Mouse (Mus musculus): ENCODE results near the gene Tbx3. TPM values are rescaled to one million over a fixed set of nuclear protein-coding genes. Genes with fewer than 3 reads are reported as not detected.

The Tbx3 gene
- total RNA-seq, 2 experiments from 2014 or later, result 10.1 to 10.9 TPM

DNA sequence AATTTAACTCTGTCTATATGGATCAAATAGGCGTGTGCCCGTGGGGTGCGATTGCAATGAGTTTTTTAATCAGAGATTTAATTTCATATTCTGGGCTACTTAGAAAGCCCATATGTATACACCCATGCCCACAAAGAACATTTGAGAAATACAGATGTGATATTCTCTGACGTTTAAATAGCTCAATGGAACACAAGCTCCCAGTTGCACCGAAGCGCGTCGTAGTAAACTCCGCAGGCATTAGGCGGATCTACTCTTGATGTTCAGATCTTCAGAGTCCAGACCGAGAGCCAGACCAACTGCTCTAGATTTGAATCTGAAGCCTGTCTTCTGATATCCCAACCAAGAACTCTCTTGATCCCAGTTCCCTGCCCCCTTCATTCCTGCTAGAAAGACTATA, 9.0 kb upstream of the Tbx3 start:
- no peak for DNase-seq

DNA sequence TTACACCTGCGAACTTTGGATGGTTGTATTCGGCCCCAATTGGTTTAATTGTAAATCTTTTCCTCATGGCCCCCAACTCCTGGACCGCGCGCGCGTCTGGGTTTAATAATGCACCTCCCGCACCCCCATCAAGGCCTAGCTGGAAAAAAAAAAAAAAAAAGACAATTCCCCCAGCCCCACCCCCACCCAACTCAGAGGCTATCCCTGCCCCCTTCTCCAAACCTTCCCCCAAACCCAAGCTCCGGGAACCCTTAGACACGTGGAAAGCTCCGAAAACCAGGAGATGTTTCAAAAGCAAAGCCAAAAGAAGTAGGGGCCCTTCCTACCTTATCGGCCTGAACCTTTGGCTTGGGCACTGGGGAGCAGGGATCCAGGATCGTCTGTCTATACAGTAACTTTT, 8.1 kb upstream of the Tbx3 start:
- DNase-seq, result no peak

DNA sequence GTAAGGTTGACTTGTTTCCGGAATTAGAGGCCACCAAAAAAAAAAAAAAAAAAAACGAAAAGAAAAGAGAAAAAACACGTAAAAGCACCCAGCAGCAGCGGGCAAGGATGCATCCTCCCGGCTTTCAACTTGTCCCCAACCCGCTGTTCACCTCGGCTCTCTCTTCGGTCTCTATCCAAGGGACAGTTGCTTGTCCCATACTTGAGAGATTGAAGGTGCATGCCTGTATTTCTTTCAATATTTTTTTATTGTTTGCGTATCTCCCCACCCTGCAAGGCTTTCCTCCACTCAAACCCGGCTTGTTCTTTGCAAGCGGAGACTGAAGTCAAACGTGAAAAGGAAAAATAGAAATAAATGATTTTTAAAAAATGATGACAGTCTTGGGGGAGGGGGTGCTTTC, 7.7 kb upstream of the Tbx3 start:
- DNase-seq, result no peak

DNA sequence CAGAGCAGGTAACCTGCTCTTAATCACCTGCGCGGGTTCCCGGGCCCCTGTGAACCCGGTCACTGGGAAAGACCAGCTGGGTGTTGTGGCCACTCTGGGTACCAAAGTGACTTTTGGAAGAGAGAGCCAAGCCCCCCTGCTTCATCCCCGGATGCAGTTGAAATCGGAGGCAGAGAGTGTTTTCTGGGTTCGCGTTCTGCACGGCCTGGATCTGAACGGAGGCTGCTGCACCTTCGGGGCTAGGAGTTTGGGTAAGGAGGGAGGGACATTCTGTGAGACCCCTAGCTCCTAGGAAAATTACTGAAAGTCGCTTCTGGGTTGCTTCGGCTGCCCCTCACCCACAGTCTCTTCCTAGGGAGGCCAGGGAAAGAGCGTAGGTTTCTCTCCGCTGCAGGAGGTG, 7.2 kb upstream of the Tbx3 start:
- no peak for DNase-seq

DNA sequence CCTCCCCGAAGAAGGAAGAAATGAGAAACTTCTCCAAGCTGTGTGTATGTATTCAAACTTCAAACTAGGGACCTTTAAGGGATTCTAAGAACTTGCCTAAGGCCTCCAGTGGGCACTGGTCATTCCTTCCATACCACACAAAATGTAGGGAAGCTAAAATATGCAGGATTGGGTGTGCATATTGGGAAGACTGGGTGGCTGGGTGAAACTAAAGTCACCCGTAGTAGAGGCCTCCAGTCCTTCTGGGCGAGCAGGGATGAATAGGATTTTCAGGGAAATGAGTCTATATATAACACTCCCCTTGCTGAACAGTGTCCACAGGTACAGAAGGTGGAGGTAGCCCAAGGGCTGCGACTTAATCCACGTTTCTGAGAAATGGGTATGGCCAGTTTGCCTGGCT, 6.7 kb upstream of the Tbx3 start:
- DNase-seq, result no peak

DNA sequence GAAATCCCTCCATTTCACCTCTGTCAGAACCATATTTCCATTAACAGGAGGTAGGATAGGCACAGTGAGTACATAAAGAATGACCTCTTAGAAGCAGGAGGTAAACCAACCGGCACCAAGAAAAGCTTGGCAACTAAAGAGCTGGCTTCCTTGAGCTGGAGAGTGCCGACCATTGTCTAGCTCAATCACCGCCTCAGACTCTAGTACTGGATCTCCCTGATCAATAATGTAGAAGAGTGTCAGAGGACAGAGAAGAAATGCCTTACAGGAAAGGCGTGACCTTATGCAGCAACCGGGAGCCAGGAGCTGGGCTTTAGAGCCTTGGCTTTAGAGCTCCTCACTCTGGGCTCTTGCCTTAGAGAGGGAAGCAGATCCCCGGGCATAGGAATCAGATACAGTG, 4.7 kb upstream of the Tbx3 start:
- DNase-seq, result no peak

DNA sequence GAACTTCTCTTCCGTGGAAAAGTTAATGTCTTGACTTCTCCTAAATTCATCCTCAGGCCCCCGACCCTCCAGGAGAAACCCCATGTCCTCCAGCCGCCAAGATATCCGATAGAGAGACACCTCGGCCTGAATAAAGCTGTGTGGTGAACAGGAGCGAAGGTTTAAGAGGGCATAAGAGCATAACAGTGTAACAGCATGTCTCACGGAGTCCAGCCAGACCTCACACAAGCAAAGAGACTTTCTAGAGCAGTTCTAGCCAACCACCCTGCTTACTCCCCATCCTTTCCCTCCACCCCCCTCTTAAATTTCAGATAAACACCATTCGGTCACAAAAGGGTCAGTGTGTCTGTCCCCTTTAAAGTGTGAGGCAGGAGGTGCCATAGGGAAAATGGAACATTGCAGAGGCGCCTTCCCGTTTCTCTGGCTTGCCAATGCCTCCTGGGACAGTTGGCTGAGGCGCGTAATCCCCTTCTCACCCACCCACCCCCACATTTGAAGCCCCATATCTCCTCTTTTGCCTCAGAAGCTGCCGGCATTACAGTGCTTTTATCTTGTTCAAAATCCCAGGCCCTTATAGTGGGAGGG, 3.0 kb upstream of the Tbx3 start:
- DNase-seq, result no peak

DNA sequence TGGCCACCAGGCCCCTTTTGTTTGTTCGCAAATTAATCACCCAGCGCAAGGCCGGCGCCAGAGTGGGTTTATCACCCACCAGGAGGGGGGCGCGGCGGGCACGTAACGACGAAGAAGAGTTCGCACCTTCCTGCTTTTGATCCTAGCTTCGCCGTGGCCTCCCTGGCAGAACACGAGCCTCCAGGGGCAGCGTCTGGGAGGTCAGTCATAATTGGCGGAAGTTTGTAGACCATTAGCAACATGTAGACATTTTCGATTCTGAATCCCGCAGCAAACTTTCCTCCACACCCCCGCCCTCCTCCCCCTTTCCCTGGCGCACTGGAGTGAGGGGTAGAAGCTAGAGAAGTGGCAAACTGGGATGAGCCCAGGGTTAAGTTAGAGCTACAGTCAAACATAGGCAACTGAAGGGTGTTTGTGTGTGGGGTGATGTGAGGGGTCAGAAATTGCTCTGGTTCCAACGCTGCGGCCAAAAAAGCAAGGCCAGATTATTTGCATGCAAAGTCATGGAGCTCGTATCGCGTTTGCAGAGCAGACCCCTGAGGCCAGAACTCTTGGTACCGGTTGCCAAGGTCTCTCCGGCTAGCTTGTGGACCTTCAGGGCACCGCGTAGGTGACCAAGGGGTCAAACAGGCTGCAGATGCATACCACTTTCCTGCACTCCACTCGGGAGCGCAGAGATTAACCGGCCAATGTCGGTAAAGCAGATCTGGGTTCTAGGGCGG, 2.1 kb upstream of the Tbx3 start:
- DNase-seq, result no peak

DNA sequence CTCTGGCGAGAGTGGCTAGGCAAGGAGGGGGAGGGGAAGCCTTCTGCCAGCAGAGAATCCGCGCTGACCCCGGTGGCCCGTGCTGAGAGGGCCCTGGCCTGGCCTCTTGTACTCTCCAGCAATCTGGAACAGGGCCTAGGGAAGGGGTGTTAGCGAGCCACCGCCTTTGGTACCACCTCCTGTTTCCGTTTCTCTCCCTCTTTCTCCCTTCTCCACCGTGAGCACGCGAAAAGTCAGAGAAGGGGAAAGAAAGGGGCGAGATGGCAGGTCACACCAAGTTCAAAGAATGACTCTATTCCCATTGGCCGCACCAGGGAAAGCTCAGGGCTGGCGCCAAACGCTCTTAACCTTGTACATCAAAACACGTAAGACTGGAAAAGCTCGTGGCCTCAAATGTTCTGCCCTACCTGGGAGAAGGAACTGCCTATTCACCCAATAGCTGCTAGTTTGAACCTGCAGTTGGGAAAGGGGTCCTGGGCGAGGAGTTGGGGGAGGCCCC, 1.5 kb upstream of the Tbx3 start:
- peak in 1 of 2 experiments; percentile 20 for DNase-seq

DNA sequence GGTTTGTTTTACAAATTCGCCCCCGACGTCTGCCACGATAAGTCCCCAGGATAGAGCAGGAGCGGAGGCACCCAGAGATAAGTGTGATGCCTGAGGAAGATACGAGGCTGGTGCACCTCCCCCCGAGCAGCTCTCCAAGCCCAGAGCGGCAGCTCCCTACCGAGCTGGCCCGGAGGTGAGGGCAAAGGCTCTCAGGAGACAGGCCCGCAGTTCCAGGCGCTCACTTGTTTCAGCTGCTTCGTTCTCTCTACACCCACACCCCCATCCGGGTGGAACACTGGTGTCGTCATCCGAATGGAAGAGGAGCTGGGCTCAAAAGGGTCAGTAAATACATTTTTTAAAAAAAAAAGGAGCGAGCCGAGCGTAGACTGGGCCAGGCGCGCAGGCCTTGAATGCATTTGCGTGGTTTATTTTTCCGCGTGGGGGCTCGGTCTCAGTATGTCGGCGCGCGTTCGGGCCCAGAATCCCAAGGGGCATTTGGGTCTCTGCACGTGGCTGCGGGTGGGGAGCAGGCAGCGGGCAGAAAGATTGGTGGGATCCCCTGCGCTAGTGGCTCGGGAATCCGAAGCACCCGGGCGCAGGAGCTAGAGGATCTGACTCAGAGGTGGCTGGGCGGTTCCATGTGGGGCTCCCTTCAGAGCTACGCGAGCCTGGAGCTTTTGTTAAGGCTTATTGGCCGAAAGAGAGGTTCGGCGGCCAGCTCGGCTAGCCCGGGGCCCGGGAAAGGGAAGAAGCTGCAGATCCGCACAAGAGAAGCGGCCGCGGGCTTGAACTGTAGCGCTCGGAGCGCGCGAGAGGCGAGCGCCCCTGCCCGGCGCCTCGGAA, 516 bp upstream of the Tbx3 start:
- DNase-seq, result peak; percentile 49 to 58

DNA sequence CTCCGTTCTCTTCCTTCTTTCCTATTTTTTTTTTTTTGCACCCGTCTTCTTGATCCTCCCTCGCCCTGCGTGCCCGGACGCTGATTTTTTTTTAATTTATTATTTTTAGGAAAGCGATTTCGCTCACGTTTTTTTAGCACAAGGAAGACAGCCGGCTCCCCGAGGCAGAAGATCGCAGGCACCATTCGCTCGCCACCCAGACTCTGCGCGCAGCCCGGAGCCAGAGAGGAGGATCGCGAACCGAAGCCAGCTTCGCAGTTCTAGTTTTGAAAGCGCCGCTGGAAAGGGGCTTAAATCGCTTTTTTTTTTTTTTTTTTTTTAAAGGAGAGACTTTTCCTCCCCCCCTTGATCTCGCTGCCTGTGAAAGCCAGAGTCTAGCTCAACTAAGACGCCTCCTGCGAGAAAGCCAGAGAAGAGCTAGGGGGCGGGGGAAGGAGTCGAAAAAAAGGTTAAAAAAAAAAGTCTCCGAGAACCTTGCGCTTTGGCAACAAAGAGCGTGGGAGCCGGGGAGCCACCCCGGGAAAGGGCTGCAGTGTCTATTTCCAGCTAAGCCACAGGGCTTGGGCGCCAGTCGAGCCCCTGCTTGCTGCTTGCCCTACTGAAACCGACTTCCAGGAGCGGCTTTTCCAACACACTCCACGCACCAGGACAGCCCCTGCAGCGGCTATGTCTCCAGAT, 794 bp downstream of the Tbx3 start:
- DNase-seq, result peak; percentile 47 to 68

DNA sequence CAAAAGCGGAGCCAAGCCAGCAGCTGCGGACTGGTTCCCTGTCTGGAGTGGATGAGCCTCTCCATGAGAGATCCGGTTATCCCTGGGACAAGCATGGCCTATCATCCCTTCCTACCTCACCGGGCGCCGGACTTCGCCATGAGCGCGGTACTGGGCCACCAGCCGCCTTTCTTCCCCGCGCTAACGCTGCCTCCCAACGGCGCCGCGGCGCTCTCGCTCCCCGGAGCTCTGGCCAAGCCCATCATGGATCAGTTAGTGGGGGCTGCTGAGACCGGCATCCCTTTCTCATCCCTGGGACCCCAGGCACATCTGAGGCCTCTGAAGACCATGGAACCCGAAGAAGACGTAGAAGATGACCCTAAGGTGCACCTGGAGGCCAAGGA, 1.5 kb downstream of the Tbx3 start:
- peak in 1 of 2 experiments; percentile 38 for DNase-seq

DNA sequence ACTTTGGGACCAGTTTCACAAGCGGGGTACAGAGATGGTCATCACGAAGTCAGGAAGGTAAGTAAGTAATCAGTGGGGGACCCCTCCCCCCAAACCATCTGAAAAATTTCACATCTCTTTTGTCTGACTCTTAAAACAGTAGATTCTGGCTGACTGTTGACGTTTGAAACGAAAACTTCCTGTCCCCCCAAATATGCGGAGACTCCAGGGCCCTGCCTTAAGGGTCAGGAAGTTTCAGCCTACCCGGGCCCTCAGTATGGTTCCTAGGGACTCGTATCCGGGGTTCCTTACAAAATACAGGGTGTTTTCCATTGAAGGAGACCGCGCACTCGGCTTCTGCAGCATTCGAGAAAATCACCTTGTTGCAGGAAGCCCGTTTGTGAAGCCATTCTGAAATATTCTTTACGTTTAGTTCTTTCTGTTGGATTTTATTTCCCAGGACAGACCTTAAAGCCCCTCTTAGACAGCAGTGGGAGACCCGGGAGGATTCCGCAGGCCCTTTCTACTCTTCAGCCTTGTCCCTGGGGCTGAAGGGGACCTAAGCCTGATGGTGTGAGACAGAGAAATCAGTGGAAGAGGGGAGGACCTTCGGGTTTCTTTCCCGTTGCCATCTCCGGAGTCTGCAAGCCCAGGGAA, 2.0 kb downstream of the Tbx3 start:
- peak in 1 of 2 experiments; percentile 60 for DNase-seq

DNA sequence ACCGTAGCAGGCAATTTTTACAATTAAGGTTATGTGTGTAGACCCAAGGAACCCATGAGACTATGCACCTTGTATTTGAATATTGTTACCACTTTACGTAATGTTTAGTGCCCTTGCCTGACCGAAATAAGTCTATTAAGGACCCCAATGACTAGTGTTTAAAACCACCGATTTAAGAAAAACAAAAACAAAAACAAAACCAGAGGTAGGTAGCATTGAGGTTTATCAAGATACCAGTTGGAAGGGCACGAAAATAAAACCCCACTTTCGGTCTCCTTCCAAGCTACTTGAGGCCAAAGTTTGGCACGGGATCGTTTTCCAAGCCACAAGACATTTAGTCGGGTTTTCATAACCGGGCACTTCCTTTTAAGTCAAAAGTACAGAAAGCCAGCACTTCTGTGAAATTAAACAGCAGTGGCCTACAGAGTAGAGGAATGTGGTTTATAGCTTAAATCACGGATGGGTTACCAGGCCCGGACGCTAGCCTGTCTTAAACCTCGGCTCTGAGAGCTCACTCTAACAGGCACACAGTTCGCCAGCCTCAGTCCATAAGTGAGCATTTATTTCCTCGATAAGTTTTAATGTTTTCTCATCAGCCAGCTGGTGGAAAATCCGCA, 2.6 kb downstream of the Tbx3 start:
- DNase-seq, result peak in 1 of 2 experiments; percentile 18

DNA sequence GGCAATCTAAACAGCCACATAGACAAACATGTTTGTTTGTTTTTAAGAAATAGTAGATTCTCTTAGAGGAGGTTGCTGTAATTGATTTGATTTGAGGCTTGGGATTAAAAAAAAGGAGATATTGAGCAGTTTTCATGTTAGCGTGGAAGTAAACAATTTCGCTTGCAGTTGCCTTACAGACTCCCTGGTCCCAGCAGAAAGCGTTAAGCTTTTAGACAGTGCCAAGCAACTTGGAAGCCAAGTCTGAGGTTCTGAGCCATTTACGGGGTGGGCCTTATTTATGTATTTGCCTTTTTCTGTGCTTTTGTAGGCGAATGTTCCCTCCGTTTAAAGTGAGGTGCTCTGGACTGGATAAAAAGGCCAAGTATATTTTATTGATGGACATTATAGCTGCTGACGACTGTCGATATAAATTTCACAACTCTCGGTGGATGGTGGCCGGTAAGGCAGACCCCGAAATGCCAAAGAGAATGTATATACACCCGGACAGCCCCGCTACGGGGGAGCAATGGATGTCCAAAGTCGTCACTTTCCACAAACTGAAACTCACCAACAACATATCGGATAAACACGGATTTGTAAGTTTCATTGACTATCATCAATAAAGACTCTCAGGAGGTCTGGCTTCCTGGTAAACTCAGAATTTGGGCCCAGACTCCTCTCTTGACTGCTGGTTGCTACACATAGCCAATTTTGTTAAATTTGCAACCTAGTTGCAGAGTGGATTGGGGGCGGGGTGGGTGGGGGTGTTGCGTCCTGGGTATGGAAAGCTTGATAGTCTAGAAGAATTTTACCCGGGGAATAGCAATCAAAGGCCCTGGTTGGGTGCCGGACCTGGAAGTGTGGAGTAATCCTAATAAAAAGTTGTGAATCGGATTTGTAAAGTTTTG, 3.5 kb downstream of the Tbx3 start:
- DNase-seq, result no peak

DNA sequence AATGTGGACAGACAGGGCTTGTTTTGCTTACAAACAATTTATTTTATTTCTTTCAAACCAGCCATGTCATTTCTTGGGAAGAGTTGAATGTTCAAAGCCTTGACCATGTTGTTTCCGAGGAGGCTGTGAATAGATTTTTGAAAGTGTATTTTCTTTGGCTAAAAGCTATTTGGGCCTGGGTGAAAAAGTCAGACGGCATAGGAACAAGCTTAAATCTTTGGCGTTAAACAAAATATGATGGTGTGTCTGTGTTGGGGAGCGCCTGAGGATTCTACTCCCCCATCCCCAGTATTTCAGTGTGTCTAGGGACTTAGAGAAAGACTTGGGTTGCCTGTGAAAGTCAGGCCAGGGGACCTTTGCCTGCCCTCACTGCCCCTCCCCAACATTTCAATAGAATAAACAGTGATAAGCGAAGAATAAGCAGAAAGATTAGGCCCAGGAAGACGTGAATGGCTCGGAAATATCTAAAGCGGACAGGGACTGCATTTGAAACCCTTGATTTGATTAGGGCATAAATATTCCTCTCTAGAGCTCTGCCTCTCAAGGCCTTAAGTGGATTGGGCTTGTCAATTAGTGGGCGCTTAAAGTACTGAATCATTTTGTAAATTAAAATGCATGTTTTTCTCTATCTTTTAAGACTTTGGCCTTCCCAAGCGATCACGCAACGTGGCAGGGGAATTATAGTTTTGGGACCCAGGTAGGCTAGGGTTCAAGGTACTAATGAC, 4.3 kb downstream of the Tbx3 start:
- DNase-seq, result no peak

DNA sequence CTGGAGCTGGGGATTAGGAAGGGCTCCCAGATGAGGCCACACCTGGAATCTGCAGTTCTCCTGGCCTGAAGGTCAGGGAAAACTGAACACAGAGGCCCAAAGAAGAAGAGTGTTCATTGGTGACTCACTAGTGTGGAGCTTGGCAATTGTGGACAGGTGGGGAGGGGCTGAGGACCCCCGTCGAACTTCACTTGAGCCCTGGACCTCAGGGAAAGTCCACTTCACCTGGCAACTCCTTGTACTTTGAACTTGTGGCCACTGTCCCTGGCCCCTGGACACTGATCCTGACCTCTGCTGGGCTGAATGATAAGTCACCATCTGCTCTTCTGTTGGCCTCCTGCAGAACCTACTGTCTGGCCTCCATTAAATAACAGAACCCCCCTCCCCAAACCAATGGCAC, 5.8 kb downstream of the Tbx3 start:
- no peak for DNase-seq

DNA sequence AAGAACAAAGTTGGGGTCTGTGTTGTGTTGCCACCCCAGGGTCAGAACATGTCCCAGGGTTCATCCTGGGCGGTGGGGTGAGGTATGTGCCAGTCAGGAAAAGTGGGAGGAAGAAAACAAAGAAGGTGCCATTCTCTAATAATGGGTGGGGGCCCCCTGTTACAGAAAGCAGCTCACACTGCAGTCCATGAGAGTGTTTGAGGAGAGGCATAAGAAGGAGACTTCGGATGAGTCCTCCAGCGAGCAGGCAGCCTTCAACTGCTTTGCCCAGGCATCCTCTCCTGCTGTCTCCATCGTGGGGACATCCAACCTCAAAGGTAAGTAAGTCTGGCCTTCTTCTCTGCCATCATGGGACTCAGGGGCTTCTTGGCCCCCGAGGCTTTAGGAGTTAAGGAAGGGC, 8.0 kb downstream of the Tbx3 start:
- DNase-seq, result no peak

DNA sequence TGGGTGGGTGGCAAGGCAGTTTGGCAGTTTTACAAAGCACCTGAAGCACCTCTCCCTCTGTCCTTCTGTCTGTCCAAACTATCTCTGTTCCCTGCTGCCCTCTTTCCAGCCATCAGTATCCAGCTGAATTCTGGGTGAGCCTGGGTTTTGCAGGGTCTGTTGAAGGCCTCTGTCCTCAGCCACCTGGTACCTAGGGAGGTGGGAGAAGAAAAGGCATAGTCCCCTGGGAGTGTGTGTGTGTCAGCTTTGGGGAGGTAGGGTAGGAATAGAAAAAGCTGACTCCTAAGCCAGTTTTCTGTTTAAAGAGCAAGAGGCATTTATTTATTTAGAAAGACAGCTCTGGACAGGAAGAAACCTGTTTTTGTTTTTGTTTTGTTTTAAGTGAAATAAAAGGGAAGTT, 8.6 kb downstream of the Tbx3 start:
- DNase-seq, result no peak

All from heart, adult 18-20 months (tissue).